Mouse (Mus musculus) liver, embryonic 16.5 days (tissue): ENCODE measurements around the gene Zfp110. TPM values are rescaled to one million over a fixed set of nuclear protein-coding genes. Genes with fewer than 3 reads are reported as not detected.
"Not testable (repeated sequence)": the region's sequence is repeated elsewhere in the genome, so short reads cannot be mapped to it uniquely, and the experiment has no call there.

Experiments used
- ATAC-seq: fragments of 200-750 bp; cut with Nextera tagmentation; 2 replicates; pipeline ENCODE4 v1.8.0; 2017; ENCODE audit warnings: low read depth, mild to moderate bottlenecking, moderate number of reproducible peaks, moderate library complexity
- H3K27ac ChIP-seq: fragments of 300-500 bp; sonication (generic); 2 replicates; pipeline ENCODE4 v1.5.1; 2014; ENCODE audit warnings: mild to moderate bottlenecking, low read length
- H3K27me3 ChIP-seq: fragments of 300-500 bp; sonication (generic); 2 replicates; pipeline ENCODE4 v1.6.1; 2014; ENCODE audit warnings: low read depth, low read length, mixed read lengths; ENCODE audit not compliant: control insufficient read depth, insufficient read depth
- H3K36me3 ChIP-seq: fragments of 300-500 bp; sonication (generic); 2 replicates; pipeline ENCODE4 v1.6.1; 2014; ENCODE audit warnings: mild to moderate bottlenecking; ENCODE audit not compliant: control insufficient read depth, insufficient read depth
- H3K4me1 ChIP-seq: fragments of 300-500 bp; sonication (generic); 2 replicates; pipeline ENCODE4 v1.6.1; 2014; ENCODE audit warnings: low read depth, low read length, mixed read lengths; ENCODE audit not compliant: control insufficient read depth
- H3K4me2 ChIP-seq: fragments of 300-500 bp; sonication (generic); 2 replicates; pipeline ENCODE4 v1.6.1; 2014; ENCODE audit warnings: low read depth, low read length, mixed read lengths
- H3K4me3 ChIP-seq: fragments of 300-500 bp; sonication (generic); 2 replicates; pipeline ENCODE4 v1.5.1; 2014; ENCODE audit warnings: low read depth, mild to moderate bottlenecking, low read length
- H3K9ac ChIP-seq: fragments of 300-500 bp; sonication (generic); 2 replicates; pipeline ENCODE4 v1.6.1; 2014; ENCODE audit warnings: low read depth, low read length
- H3K9me3 ChIP-seq: fragments of 300-500 bp; sonication (generic); replicated peaks from 2 replicates; pipeline ENCODE4 v1.6.1; 2016; ENCODE audit warnings: low read length; ENCODE audit not compliant: control insufficient read depth
- WGBS: fragments of 180-500 bp; shearing (Covaris S2); extraction: QIAGEN DNeasy Blood & Tissue Kit; methylation state at CpG from one replicate; pipeline ENCODE4 v1.1.7; 2014; ENCODE audit not compliant: insufficient replicate concordance; 5-methylcytosine and 5-hydroxymethylcytosine counted together
- polyA plus RNA-seq: library from polyadenylated mRNA; unstranded; fragments of >200 nt; fragmentation: Nextera tagmentation; extraction: Ambion mirVana; gene quantifications from 2 replicates; pipeline ENCODE4 v1.2.1, GENCODE M21; 2015

Gene Zfp110
- polyA plus RNA-seq: 12.0 and 12.7 TPM in 2 replicates

DNA sequence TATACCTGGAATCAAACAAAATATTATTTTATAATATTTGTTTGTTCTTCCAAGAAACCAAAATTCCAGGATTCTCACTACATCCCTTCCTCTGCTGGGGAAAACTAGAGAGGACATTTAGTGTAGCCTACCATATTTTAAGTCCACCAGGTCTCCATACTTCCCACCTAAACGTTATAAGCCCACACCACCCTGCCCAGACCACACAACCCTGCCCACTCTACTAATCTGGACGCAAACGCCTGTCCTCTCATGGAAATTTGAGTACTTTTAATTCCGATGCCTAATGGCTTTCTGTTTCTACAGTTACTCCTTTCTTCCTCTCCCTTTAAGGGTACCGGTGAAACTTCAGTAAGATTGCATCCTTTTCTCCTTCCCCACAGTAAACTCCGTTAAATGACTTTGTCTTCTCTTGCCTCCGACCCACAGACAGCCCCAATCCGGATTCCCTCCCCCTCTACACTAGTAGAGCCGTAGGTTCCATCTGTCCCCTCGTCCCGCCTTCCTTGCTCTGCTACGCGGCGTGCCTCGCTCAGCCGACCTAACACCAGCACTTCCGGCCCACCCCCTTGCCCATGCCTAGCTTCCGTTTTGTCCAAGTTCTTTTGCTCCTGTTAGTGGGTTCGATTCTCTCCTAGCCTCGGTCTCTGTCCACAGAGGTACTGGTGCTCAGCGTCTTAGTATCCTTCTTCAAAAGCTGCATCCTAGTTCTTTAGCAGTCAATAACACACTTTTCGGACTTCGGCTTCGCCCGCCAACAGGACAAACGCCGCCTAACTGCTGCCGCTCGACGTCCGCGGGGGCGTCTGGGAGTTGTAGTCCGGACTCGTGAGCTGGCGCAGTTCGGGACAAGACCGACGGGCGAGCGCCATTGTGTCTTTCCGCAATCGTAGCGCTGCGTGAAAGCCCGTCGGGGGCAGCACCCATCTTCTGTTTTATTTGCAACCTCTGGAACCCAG, at the start of gene Zfp110:
Zfp110 (plus strand) TSS at position 600 of the 959 bp plus-strand sequence.
- 2% methylated on average over 47 of the region's 47 CpGs for WGBS

GRCm38 (mm10) chr7:12787333-12787732, 47.2 kb upstream of the Zfp110 start:
- no peak overlapping the region for H3K27ac ChIP-seq
- H3K4me3 ChIP-seq: no peak overlapping the region
- no peaks in the 10 kb centered on the region for H3K4me1 ChIP-seq
- H3K27me3 ChIP-seq: no peaks in the 10 kb centered on the region
- H3K9ac ChIP-seq: no peak overlapping the region
- ATAC-seq: no peak
- H3K9me3 ChIP-seq: no peaks in the 10 kb centered on the region
- WGBS: 47% methylated on average over 6 of the region's 6 CpGs
- no peak overlapping the region for H3K4me2 ChIP-seq
- no peaks in the 10 kb centered on the region for H3K36me3 ChIP-seq

More for the DNA sequence above, at the start of gene Zfp110:
- Histone ChIP-seq H3K9me3 (peaks cover 3% of the 10 kb centered on the region), H3K9ac (peak within 1 kb of the TSS; percentile 67), H3K36me3 (peaks cover 25% of the 10 kb centered on the region), H3K4me2 (peak within 1 kb of the TSS; percentile 69), H3K4me1 (peaks cover 5% of the 10 kb centered on the region), H3K27ac (peak within 1 kb of the TSS; percentile 28; the same call in 1 of the 2 replicates), H3K27me3 (no peaks in the 10 kb centered on the region), H3K4me3 (peak within 1 kb of the TSS; percentile 70)
- peak; percentile 97 for ATAC-seq

DNA sequence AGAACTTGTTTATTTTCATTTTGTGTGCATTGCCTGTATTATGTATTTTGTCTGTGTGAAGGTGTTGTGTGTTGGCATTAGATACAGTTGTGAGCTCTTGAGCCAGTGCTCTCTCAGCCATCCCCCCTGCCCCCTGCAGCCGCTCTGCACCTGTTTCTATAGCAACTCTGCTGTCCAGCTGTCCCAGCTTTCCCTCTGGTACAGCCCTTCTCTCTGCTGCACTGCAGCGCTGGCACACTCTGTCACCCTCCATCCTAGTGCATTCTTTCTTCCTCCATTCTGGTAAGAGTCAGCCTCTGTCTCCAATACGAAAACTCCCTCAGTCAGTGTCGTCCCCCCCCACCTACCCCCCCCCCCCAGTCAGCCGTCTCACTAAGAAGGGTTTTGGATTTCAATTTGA, 46.5 kb upstream of the Zfp110 start:
- Histone ChIP-seq H3K4me3 (no peak overlapping the region), H3K27me3 (no peaks in the 10 kb centered on the region), H3K36me3 (no peaks in the 10 kb centered on the region), H3K27ac (no peak overlapping the region), H3K4me2 (no peak overlapping the region), H3K9me3 (no peaks in the 10 kb centered on the region), H3K9ac (no peak overlapping the region), H3K4me1 (no peaks in the 10 kb centered on the region)
- WGBS: 31% methylated on average over 5 of the region's 5 CpGs
- ATAC-seq: no peak

DNA sequence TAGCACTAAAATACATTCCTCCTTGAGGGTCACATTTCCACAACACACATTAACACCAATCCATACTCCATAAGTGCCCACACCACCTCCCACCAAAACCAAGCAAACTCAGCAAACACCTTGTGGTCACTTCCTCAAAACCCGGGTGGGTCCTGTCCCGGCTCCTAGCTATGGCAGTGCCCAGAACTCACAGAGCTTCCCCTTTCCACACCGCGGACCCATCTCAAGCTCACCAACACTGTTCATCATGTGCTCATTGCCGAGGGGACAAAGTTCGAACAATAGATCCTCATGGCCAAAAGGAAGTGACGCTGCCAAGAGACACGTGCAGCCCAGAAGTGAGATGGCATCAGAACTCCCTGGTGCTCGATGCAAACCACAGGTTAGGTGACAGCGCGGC, 41.9 kb upstream of the Zfp110 start:
- not testable (repeated sequence) for H3K27ac ChIP-seq, H3K4me3 ChIP-seq, H3K9ac ChIP-seq, ATAC-seq, H3K9me3 ChIP-seq, H3K4me2 ChIP-seq, H3K4me1 ChIP-seq, H3K36me3 ChIP-seq, H3K27me3 ChIP-seq
- 49% methylated on average over 11 of the region's 11 CpGs for WGBS

- no peak overlapping the region for H3K9ac ChIP-seq
- WGBS: 65% methylated on average over 2 of the region's 2 CpGs
- ATAC-seq: no peak
Observed at GRCm38 (mm10) chr7:12797971-12798370, 36.6 kb upstream of the Zfp110 start.

DNA sequence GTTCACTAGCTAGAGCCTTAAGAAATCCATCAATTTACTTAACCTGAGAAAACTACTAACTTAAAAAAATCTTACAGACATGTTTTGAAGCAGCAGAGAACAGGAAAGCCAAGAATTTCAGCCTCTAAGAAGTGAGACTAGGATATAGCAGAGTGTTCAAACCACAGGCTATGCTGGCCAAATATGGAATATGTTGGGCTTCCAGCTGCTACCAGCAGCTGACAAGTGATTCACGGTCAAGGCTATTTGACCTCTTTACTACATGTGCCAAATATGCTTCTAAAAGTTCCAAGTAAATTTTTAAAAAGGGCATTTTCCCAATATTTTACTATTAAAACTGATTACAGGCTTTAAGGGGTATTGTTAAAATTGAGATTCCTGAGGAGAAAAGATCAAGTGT, 35.0 kb upstream of the Zfp110 start:
- Histone ChIP-seq H3K36me3 (no peaks in the 10 kb centered on the region), H3K9me3 (no peaks in the 10 kb centered on the region)

More at GRCm38 (mm10) chr7:12797971-12798370, 36.6 kb upstream of the Zfp110 start:
- H3K36me3 ChIP-seq: no peaks in the 10 kb centered on the region
- no peak overlapping the region for H3K27ac ChIP-seq
- H3K4me3 ChIP-seq: no peak overlapping the region
- H3K4me2 ChIP-seq: no peak overlapping the region
- peaks cover under 1% of the 10 kb centered on the region; the same call in 1 of the 2 replicates for H3K4me1 ChIP-seq
- H3K27me3 ChIP-seq: no peaks in the 10 kb centered on the region
- H3K9me3 ChIP-seq: no peaks in the 10 kb centered on the region

DNA sequence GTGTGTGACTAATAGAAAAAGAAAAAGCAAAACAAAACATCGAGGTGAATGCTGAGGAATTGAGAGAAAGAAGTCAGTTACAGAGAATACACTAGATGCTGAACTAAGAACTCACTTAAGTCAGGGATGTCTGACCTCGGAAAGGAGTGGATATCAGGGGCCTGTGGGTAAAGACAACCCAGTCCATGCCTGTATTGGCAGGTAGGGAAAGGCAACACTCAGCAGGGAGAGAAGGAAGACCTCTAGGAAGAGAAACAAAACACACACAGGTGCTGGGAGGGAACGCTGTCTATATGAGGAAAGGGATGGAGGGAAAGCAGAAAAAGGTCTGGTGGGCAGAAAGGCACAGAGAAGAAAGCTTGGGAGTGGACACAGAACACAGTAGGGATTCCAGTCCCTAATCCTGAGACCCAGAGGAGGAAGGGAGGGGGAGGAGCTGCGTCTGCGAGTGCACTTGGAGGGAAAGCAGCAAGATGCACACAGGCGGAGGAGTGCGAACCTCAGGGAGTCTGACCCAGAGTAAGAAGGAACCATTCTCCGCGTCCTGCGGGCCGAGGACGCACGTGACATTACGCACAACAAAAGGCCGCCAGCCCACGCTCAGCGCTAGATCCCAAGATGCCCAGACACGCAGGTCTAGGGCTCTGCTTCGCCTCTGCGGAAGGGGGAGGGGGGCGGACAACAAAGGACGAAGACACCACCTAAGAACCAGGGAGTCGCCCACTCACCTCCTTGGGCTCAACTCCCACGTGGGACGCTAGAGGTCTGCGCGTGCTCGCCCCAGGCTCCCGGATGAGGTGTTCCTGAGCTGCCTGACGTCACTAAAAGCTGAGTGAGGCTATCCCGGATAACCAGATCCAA, 31.5 kb upstream of the Zfp110 start, which contains the start of gene Zscan18:
Zscan18 (minus strand) TSS at position 770 of the 861 bp plus-strand sequence.
- Histone ChIP-seq H3K4me2 (peak within 1 kb of the TSS; percentile 75), H3K4me3 (peak within 1 kb of the TSS; percentile 58), H3K9me3 (no peaks in the 10 kb centered on the region), H3K27ac (no peak within 1 kb of the TSS), H3K4me1 (peaks cover 2% of the 10 kb centered on the region), H3K36me3 (no peaks in the 10 kb centered on the region), H3K27me3 (no peaks in the 10 kb centered on the region), H3K9ac (peak within 1 kb of the TSS; percentile 46; the same call in 1 of the 2 replicates)
- 4% methylated on average over 30 of the region's 31 CpGs for whole genome bisulfite sequencing
- peak; percentile 77 for ATAC-seq

More for the DNA sequence above, 35.0 kb upstream of the Zfp110 start:
- Histone ChIP-seq H3K4me3 (no peak overlapping the region), H3K9ac (no peak overlapping the region), H3K27ac (no peak overlapping the region), H3K4me2 (no peak overlapping the region), H3K4me1 (peaks cover 2% of the 10 kb centered on the region), H3K27me3 (no peaks in the 10 kb centered on the region)
- 77% methylated on average over 1 of the region's 1 CpGs for WGBS
- no peak for ATAC-seq

DNA sequence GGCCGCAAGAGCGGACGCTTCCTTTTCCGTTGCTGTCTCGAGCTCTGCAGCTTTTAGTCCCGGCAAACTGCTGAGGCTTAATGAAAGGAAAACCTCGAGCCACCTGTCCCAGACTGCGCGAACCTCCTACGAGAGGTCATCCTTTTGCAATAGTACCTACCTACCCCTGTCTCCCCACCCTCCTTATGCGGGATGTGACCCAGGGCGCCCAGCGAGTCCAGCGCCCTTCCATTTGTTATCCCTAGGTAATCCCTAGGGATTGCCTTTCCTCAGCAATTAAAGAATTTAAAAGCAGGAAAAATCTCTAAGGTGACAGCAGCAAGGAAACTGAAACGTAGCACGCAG, 30.9 kb upstream of the Zfp110 start:
- no peaks in the 10 kb centered on the region for H3K9me3 ChIP-seq
- peak overlapping the region; percentile 75 for H3K4me2 ChIP-seq
- peak overlapping the region; percentile 58 for H3K4me3 ChIP-seq
- no peaks in the 10 kb centered on the region; the same call in 1 of the 2 replicates for H3K36me3 ChIP-seq
- no peaks in the 10 kb centered on the region for H3K27me3 ChIP-seq
- H3K9ac ChIP-seq: no peak overlapping the region
- WGBS: under 1% methylated on average over 16 of the region's 16 CpGs
- H3K4me1 ChIP-seq: peaks cover 2% of the 10 kb centered on the region
- no peak for ATAC-seq
- H3K27ac ChIP-seq: no peak overlapping the region
